8 mouse cellular contexts compared by ENCODE assay signal in the genomic region with DNA sequence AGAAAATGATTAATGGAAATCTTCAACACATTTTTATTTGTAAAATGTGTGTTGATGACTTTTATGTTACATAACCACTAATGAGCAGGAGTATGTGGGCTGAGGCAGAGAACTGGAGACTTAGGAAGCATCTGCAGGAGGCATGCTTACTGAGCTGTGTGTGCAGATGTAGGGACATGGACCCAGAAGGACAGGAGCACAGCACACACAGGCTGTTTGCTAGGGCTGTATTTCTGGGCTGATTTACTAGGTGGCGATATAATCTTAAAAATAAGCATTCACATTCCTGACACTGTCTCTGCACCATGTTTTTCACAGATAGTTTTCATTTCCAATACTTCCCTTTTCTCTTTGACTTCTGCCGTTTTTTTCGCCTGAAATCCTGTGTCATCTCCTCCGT.
DNase-seq lines count a peak whose midpoint lies in the region; ATAC-seq and TF ChIP-seq lines count a peak whose summit lies in the region.

No protein-coding gene starts in this region.

- no peak overlapping the region for H3K9ac ChIP-seq in kidney, postnatal 0 days (ENCODE audit: low read depth, low read length)
- no peak overlapping the region for H3K9ac ChIP-seq in limb, embryonic 14.5 days (ENCODE audit: low read depth, low read length, severe bottlenecking)

- no peak for ATAC-seq in kidney, postnatal 0 days (replicated peaks; ENCODE audit: low FRiP score, low read depth)
- peak; percentile 37; the same call in 1 of the 2 replicates for ATAC-seq in limb, embryonic 14.5 days (ENCODE audit: low FRiP score, low read depth)
- ATAC-seq in inflammation-experienced regulatory T-cells, adult 6 months = no peak

- no peak overlapping the region for H3K27ac ChIP-seq in kidney, postnatal 0 days
- H3K27ac ChIP-seq in limb, embryonic 14.5 days (replicated peaks; ENCODE audit: low read depth, low read length) = no peak overlapping the region

- peak; percentile 48 for DNase-seq in kidney, adult 9 months
- no peak for DNase-seq in kidney, adult 18-20 months
- DNase-seq in embryo, embryonic 10 days (ENCODE audit: low spot score) = peak; percentile 41
- DNase-seq in kidney, postnatal 0 days (ENCODE audit: low spot score) = peak; percentile 77
- DNase-seq in limb, embryonic 14.5 days (ENCODE audit: low spot score) = peak; percentile 73
- no peak for DNase-seq in spleen, postnatal 10 days (ENCODE audit: low spot score in 2 of 2)
- no peak for DNase-seq in B cell, adult 2 months

- no peaks in the 10 kb centered on the region for H3K27me3 ChIP-seq in kidney, postnatal 0 days (ENCODE audit: insufficient read depth, low read length)
- H3K27me3 ChIP-seq in limb, embryonic 14.5 days (ENCODE audit: control insufficient read depth, insufficient read depth, low read length) = no peaks in the 10 kb centered on the region

- H3K4me2 ChIP-seq in kidney, postnatal 0 days (ENCODE audit: low read length) = no peak overlapping the region
- H3K4me2 ChIP-seq in limb, embryonic 14.5 days (replicated peaks; ENCODE audit: low read depth, low read length, severe bottlenecking) = no peak overlapping the region

- no peaks in the 10 kb centered on the region for H3K9me3 ChIP-seq in kidney, postnatal 0 days (replicated peaks; ENCODE audit: low read length)
- no peaks in the 10 kb centered on the region for H3K9me3 ChIP-seq in limb, embryonic 14.5 days (ENCODE audit: control insufficient read depth, low read length)

- no peaks in the 10 kb centered on the region for H3K4me1 ChIP-seq in kidney, postnatal 0 days (replicated peaks; ENCODE audit: insufficient read depth, low read length)
- H3K4me1 ChIP-seq in limb, embryonic 14.5 days (ENCODE audit: control insufficient read depth, insufficient read depth, low read length) = no peaks in the 10 kb centered on the region

- peak; percentile 65 for TF ChIP-seq CTCF in kidney, postnatal 0 days (IDR thresholded peaks at IDR 0.05; ENCODE audit: low read depth)

- TF ChIP-seq POLR2A in limb, embryonic 14.5 days (IDR thresholded peaks at IDR 0.05; ENCODE audit: borderline replicate concordance, extremely low read depth, insufficient read depth, insufficient read length) = no peak

- H3K36me3 ChIP-seq in kidney, postnatal 0 days (ENCODE audit: insufficient read depth, low read length) = no peaks in the 10 kb centered on the region
- no peaks in the 10 kb centered on the region for H3K36me3 ChIP-seq in limb, embryonic 14.5 days (ENCODE audit: control insufficient read depth, insufficient read depth, low read length)

- H3K4me3 ChIP-seq in kidney, postnatal 0 days (replicated peaks; ENCODE audit: low read depth, low read length) = no peak overlapping the region
- H3K4me3 ChIP-seq in limb, embryonic 14.5 days (replicated peaks; ENCODE audit: low read length) = no peak overlapping the region

- 54% methylated on average over 4 of the region's 4 CpGs for WGBS in kidney, postnatal 0 days
- 26% methylated on average over 4 of the region's 4 CpGs for WGBS in limb, embryonic 14.5 days

Comparison
In these comparisons a context has a peak if more than half of its experiments do, and no peak if none do; other contexts are left out.
1. DNase-seq: peak in kidney, adult 9 months (single experiment), embryo, embryonic 10 days (single experiment), kidney, postnatal 0 days (single experiment) and limb, embryonic 14.5 days (single experiment); none in kidney, adult 18-20 months (single experiment), spleen, postnatal 10 days (0 of 2) and B cell, adult 2 months (0 of 2).